Mouse (Mus musculus): Measurements from ENCODE around the gene Npepl1.

- TF ChIP-seq CTCF (IDR thresholded peaks at IDR 0.05; ENCODE audit: low read depth, low read length) (no peak), GATA2 (IDR thresholded peaks at IDR 0.05; ENCODE audit: borderline replicate concordance, low read depth, low read length) (no peak), POLR2AphosphoS5 (IDR thresholded peaks at IDR 0.05; ENCODE audit: insufficient replicate concordance, low read depth, low read length) (no peak), TAL1 (conservative IDR thresholded peaks at IDR 0.05; ENCODE audit: low read depth, low read length) (no peak)
Observed at GRCm38 (mm10) chr2:174160461-174160860, 50.3 kb downstream of the Npepl1 start.
